Mouse (Mus musculus) ovary, adult 18-20 months (tissue): Measurements from ENCODE around the gene Smg9.

Experiments used
- DNase-seq: peaks from one replicate; pipeline ENCODE4 v3.0.0; 2022; ENCODE audit warnings: low spot score, mixed read lengths

Smg9 gene

DNA sequence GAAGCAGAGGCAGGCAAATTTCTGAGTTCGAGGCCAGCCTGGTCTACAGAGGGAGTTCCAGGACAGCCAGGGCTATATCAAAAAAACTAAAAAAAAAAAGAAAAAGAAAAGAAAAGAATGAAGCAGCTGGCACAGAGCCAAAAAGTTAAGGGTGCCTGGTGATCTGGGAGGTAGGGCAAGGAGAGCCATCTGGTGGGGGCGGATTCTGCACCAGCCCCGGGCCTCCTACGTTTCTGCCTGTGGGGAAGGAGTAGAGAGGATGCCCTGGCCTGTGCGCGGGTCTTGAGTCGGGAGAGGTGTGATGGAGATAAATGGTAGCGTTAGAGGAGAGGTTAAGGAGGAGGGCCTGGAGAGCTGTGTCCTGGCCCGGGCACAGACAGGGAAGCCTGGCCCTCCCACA, 8.8 kb downstream of the Smg9 start:
- DNase-seq, result no peak

DNA sequence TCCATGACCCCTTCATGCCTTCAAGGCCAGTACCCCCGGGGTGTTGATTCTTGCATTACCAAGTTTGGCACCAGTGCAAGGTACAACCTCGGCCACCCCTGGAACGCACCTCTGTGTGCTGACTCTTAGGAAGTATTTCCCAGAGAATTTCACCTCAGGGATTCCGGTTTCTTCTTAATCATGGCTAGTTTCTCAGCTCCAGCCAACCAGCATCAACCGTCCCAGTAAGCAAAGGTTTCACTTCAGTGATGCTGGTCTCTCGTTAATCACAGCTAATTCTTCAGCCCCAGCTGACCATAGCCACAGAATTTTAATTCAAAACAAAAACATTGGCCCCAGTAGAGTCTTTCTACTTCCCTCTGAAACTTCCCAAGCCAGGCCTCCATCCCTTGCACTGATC, 10.7 kb downstream of the Smg9 start:
- no peak for DNase-seq

- no peak for DNase-seq
Observed at GRCm38 (mm10) chr7:24410831-24411230, 11.4 kb downstream of the Smg9 start.

- DNase-seq, result no peak
Observed at GRCm38 (mm10) chr7:24413630-24414029, 14.2 kb downstream of the Smg9 start.

GRCm38 (mm10) chr7:24415261-24415660, 15.8 kb downstream of the Smg9 start:
- DNase-seq, result no peak

DNA sequence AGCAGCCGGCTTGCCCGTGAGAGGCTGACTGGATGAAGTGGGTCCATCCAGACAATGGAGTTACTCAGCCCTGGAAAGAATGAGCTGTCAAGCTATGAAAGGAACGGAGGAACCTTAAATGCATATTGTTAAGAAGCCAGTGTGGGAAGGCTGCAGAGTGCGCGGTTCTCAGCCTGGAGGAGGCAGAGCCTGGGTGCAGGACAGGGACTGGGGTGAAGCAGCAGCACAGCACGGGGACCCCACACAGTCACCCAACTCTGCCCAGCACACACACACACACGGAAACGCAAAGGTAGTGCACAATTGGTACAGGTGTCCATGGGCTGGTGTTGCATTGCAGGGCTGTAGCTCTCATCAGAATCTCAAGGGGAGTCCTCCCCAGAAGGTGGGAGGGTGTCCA, 20.2 kb downstream of the Smg9 start:
- DNase-seq, result no peak

DNA sequence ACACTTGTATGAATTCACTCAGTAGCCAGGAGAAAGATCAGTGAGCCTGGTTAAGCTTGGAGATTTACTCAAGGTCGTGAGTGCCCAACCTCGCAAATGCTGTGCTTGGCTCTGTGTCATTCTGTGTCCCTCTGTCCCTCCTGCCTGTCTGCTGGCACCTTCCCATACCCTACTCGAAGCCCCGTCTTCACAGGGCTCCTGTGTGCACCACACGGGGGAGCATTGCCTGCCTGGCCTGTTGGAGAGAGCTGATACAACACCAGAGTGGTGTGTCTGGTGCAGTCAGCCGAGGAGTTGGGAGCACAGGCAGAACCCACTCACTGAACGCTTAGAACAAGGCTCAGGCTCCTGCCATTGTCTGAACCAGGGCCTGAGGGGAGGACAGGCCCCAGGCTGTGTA, 22.2 kb downstream of the Smg9 start:
- DNase-seq, result no peak

DNA sequence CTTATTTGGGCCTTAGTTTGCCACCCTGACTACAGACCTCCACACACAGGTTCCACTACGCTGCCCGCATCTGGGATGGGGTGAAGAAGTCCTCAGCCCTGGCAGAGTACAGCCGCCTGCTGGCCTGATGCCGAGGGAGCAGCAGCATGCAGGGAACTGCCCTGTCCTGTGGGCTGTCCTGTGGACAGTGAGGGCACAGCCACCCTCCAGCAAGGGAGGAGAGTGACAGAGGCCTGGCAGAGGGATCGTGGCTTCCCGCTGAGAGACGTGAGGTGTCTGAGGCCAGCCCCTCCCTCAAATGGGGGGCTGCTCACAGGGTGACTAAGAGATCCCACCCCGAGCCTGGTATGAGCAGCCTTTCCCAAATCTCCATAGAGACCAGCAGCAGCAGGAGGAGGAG, 22.8 kb downstream of the Smg9 start:
- no peak for DNase-seq

GRCm38 (mm10) chr7:24423107-24423763, 23.8 kb downstream of the Smg9 start:
- DNase-seq, result no peak

GRCm38 (mm10) chr7:24423956-24424732, 24.7 kb downstream of the Smg9 start:
- DNase-seq, result no peak

DNA sequence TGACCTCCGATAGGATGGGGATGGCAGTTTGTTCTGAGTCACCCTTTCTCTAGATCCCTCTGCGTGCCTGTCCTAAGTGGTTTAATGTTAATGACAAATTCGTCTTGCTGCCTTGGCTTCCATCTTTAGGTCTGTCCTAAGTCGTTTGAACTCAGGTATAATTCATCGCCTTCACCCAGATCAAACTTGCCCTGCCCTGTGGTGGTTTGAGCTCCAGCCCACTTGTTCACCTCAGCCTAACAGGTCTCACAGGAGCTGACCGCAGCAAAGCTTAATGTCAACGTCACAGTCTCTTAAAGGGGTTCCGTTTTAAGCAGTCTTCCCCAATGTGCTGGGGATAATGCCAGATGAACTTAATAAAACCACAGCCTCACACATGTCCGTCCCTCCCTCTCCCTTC, 26.5 kb downstream of the Smg9 start:
- DNase-seq, result no peak

DNA sequence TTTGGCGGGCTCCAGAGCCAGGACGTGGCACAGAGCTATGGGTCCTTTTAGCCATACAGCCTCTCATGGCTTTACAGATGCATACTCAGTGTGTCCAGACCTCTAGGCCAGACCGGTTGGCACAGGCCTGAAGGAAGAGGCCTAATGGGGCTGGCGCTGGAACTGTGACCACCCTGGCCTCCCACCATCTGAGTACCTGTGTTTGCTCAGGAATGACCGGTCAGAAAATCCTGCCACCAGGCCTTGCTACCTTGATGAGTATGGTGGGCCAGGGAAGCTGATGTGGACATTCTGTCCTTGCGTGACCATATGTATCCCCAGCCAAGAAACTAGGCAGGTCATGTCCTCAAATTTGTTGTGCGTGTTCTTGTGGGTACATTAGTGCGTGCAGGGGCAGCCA, 27.7 kb downstream of the Smg9 start:
- DNase-seq, result no peak

- DNase-seq, result no peak
Observed at GRCm38 (mm10) chr7:24428725-24429124, 29.3 kb downstream of the Smg9 start.

DNA sequence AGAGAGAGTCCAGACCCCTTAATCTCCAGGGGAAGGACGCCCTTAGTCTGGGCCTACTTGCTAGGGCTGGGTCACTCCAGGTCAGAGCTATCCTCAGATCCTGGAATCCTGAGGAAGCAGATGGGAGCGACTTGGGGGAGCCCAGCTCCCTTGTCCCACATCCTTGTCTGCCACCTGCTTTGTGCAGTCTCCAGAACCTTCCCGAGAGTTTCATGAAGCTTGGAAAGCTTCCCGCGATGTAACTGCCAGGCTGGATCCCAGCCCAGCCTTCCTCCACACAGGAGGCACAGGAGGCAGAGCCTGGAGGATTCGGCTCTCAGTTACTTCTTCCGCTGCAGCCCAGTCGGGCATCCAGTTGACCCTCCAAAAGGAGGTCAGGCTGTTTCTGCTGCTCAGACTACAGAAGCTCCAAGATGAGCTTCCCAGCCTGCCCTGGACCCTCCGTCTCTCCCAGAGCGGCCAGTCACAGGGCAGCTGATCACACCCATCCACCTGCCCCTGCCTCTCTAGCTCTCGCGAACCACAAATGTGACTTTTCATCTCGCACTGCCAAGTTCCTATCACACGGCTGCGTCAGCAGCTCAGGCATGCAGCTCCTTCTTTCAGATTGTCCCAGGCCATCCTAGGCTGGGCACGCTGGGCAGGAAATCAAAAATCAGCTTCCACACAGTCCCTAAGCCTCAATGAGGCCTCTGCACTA, 30.1 kb downstream of the Smg9 start:
- DNase-seq, result no peak

DNA sequence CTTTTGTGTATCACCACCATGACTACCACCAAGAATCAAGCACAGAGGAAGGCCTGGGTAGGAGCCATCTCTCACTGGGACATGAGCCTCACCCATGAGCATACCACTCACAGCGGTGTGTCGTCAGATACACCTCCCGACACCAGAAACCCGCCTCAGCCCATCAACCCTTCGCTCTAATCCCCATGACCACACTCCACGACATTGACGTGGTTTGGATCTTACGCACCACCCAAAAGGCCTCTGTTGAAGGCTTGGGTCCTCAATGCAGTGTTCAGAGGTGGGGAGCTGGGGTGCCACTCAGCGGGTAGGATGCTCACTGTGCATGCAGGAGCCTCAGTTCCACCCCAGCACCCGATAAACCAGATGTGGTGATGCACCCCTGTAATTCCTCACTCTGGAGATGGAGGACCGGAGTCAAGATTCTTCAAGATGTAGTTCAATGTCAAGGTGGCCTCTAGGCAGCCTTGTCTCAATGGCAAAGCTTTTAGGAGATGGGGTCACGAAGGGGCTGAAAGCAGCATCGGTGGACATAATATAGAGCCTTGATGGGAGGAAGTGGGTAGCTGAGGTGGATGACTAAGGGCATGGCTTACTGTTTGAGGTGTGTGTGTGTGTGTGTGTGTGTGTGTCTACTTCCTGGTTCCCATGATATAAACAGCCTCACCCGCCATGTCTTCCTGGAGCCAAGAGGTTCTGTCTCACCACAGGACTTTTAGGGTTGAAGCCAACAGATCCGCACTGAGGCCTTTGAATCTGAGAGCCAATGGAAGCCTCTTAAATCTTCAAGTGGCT, 31.3 kb downstream of the Smg9 start:
- no peak for DNase-seq

DNA sequence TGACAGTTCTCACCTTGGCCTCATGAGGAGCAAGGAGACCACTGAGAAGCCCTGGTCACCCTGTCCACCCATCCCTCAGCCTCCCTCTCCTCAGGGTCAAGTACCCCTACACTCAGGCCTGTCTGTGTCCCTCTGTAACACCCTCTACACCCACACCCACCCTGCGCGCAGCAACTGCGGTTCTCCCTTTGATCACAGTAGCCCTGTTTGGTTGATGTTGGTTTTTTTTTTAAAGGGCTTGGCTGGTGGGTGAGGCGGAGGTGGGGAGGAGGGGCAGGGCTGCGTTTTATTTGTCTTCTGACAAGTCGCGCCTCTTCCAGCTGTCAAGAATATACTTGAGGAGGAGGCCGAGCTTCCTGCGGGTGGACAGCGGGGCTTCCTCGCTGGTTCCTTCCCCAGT, 32.3 kb downstream of the Smg9 start:
- DNase-seq, result no peak

- DNase-seq, result no peak
Observed at GRCm38 (mm10) chr7:24435305-24435704, 35.9 kb downstream of the Smg9 start.

- DNase-seq, result no peak
Observed at GRCm38 (mm10) chr7:24437981-24438380, 38.6 kb downstream of the Smg9 start.

DNA sequence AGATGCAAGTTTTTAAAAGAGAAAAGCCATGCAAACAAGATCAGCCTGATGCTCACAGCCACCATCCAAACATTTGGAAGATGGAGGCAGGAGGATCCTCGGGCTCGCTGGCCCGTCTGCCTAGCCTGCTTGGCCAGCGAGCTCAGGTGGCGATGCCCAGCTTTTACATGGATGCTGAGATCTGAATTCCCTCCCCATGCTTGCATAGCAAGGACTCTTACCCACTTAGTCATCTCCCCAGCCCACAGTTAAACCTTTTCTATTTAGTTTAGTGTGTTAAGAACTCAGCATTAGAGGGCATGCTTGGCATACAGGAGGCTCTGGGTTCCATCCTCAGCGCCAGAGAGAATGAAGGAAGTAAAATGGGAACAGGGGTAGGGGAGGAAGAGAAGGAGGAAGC, 39.8 kb downstream of the Smg9 start:
- no peak for DNase-seq

DNA sequence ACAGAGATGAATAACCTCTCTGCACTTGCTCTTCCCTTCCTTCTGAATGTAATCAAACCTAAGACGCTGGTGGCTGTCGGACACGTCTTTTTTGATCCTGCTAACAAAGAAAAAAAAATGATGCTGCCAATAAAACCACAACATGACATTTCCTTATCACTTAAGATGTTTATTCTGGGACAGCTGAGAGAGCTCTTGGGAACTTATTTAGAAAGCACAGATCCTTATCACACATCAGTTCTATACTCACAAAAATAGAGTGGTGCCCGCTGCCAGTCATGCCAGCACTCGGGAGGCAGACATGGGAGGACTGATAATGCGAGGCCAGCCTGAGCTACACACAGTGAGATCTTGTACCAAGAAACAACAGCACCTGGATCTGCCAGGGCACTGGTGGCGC, 40.5 kb downstream of the Smg9 start:
- DNase-seq, result no peak

GRCm38 (mm10) chr7:24441785-24442184, 42.4 kb downstream of the Smg9 start:
- DNase-seq, result no peak

DNA sequence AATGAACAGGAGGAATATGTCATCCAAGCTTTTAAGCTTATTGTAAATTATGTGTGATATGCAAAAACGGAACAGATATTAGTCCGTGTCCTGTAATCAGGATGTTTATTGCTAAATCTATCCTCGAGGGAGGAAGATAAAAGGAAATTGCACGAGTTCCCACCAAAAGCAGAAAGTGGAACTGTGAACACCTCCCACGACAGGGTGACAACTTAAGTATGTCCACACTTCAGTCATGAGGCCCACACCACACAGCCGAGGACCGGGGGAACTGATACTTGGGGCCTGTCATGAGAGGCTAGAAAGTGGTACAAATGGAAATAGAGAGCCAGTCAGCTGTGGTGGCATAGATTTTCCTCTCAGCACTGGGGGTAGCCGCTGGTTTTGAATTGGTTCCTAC, 42.9 kb downstream of the Smg9 start:
- DNase-seq, result no peak
